Comparison of ENCODE assay signal across 8 mouse cellular contexts in genomic region chr17:25809606-25810340, GRCm38 (mm10). TPM values are rescaled to one million over a fixed set of nuclear protein-coding genes. Genes with fewer than 3 reads are reported as not detected.
DNase-seq lines count a peak whose midpoint lies in the region; ATAC-seq and TF ChIP-seq lines count a peak whose summit lies in the region.

No protein-coding gene starts in this region.

- H3K9me3 ChIP-seq in intestine, postnatal 0 days (ENCODE audit: control insufficient read depth): no peaks in the 10 kb centered on the region

- no peak for TF ChIP-seq CTCF in kidney, adult 2 months (conservative IDR thresholded peaks at IDR 0.05; ENCODE audit: insufficient read depth, insufficient read length, low read depth, low read length)
- TF ChIP-seq CTCF in bone marrow macrophage, adult 2 months (IDR thresholded peaks at IDR 0.05; ENCODE audit: low read depth, low read length): no peak
- no peak for TF ChIP-seq CTCF in cortical plate, adult 2 months (IDR thresholded peaks at IDR 0.05; ENCODE audit: extremely low read depth, insufficient read depth, low read length)
- TF ChIP-seq CTCF in intestine, postnatal 0 days (IDR thresholded peaks at IDR 0.05; ENCODE audit: low read depth): no peak
- TF ChIP-seq CTCF in olfactory bulb, adult 2 months (IDR thresholded peaks at IDR 0.05; ENCODE audit: insufficient read depth, low read depth, low read length): no peak

- no peak overlapping the region for H3K27ac ChIP-seq in kidney, adult 2 months (ENCODE audit: insufficient read depth, low read depth, low read length)
- no peak overlapping the region for H3K27ac ChIP-seq in bone marrow macrophage, adult 2 months (ENCODE audit: insufficient read depth, low read depth, low read length)
- H3K27ac ChIP-seq in cortical plate, adult 2 months (ENCODE audit: insufficient read depth, low read length): peak overlapping the region; percentile 99
- no peak overlapping the region for H3K27ac ChIP-seq in intestine, postnatal 0 days (ENCODE audit: low read depth, low read length)
- H3K27ac ChIP-seq in olfactory bulb, adult 2 months (ENCODE audit: insufficient read depth, low read depth, low read length): peak overlapping the region; percentile 76

- H3K4me1 ChIP-seq in kidney, adult 2 months (ENCODE audit: control insufficient read depth, insufficient read depth, low read length): 0 out of 2 replicates have a peak, but pooled peaks cover 3% of the 10 kb centered on the region
- H3K4me1 ChIP-seq in bone marrow macrophage, adult 2 months (ENCODE audit: control insufficient read depth, insufficient read depth, low read length): no peaks in the 10 kb centered on the region
- H3K4me1 ChIP-seq in cortical plate, adult 2 months (ENCODE audit: control insufficient read depth, insufficient read depth, low read length): peaks cover 14% of the 10 kb centered on the region; the same call in 1 of the 2 replicates
- H3K4me1 ChIP-seq in intestine, postnatal 0 days (replicated peaks; ENCODE audit: control insufficient read depth, insufficient read depth, low read length): no peaks in the 10 kb centered on the region; the same call in 1 of the 2 replicates
- H3K4me1 ChIP-seq in olfactory bulb, adult 2 months (ENCODE audit: control insufficient read depth, insufficient read depth, low read length): peaks cover 38% of the 10 kb centered on the region

- WGBS in kidney, adult 2 months: 16% methylated on average over 25 of the region's 25 CpGs
- 15% methylated on average over 25 of the region's 25 CpGs for WGBS in intestine, postnatal 0 days
- 7% methylated on average over 25 of the region's 25 CpGs for WGBS in olfactory bulb, adult 2 months

- 0 out of 2 replicates have a peak overlapping the region, but pooled peaks have one; percentile 17 for H3K9ac ChIP-seq in intestine, postnatal 0 days (ENCODE audit: low read depth, low read length)

- H3K36me3 ChIP-seq in kidney, adult 2 months (ENCODE audit: control insufficient read depth, insufficient read depth, low read length): no peaks in the 10 kb centered on the region
- no peaks in the 10 kb centered on the region for H3K36me3 ChIP-seq in intestine, postnatal 0 days (ENCODE audit: control insufficient read depth, insufficient read depth)

- H3K4me3 ChIP-seq in kidney, adult 2 months (ENCODE audit: insufficient read depth, low read depth, low read length): peak overlapping the region; percentile 63
- H3K4me3 ChIP-seq in bone marrow macrophage, adult 2 months (ENCODE audit: insufficient read depth, low read length): peak overlapping the region; percentile 52
- H3K4me3 ChIP-seq in cortical plate, adult 2 months (ENCODE audit: insufficient read depth, low read length): peak overlapping the region; percentile 99
- H3K4me3 ChIP-seq in intestine, postnatal 0 days (ENCODE audit: low read depth, low read length): peak overlapping the region; percentile 51
- H3K4me3 ChIP-seq in olfactory bulb, adult 2 months (ENCODE audit: insufficient read depth, low read depth, low read length): peak overlapping the region; percentile 77

- peak overlapping the region; percentile 92 for H3K4me2 ChIP-seq in intestine, postnatal 0 days (replicated peaks; ENCODE audit: low read depth)

- no peak for DNase-seq in kidney, adult 2 months
- DNase-seq in kidney, adult 18-20 months: no peak
- no peak for DNase-seq in layer of hippocampus, adult 8-10 months (ENCODE audit: low spot score in 2 of 2)
- DNase-seq in spleen, adult 18-20 months: no peak

- no peak for TF ChIP-seq POLR2A in kidney, adult 2 months (IDR thresholded peaks at IDR 0.05; ENCODE audit: low read depth, low read length)
- no peak for TF ChIP-seq POLR2A in bone marrow macrophage, adult 2 months (IDR thresholded peaks at IDR 0.05; ENCODE audit: borderline replicate concordance, low read depth, low read length)
- no peak for TF ChIP-seq POLR2A in cortical plate, adult 2 months (IDR thresholded peaks at IDR 0.05; ENCODE audit: extremely low read depth, insufficient read depth, low read length)
- TF ChIP-seq POLR2A in olfactory bulb, adult 2 months (IDR thresholded peaks at IDR 0.05; ENCODE audit: insufficient read depth, low read depth, low read length): no peak

- H3K27me3 ChIP-seq in kidney, adult 2 months (replicated peaks; ENCODE audit: control insufficient read depth, insufficient read depth, low read length): no peaks in the 10 kb centered on the region
- H3K27me3 ChIP-seq in intestine, postnatal 0 days (replicated peaks; ENCODE audit: control insufficient read depth, insufficient read depth, low read length): peaks cover 32% of the 10 kb centered on the region

- peak; percentile 4; the same call in 1 of the 2 replicates for ATAC-seq in intestine, postnatal 0 days

RNA-seq across cellular contexts. Expression of gene Fbxl16, which starts 0.9 kb away (rescaled TPM):
- polyA plus RNA-seq in kidney, adult 2 months (2012; rRNA removed): 3.6 TPM in 2 replicates
- not detected in 2 replicates for polyA plus RNA-seq in bone marrow macrophage, adult 2 months (2012; ENCODE audit: insufficient read depth, insufficient read length, missing spikeins)
- 670 and 731 TPM in 2 replicates for polyA plus RNA-seq in cortical plate, adult 2 months (2012; rRNA removed)
- polyA plus RNA-seq in intestine, postnatal 0 days (2015; fragmentation: Nextera tagmentation; extraction: Ambion mirVana): 1.1 and 1.5 TPM in 2 replicates
- not detected in 2 replicates for polyA plus RNA-seq in olfactory bulb, adult 2 months (2012; ENCODE audit: insufficient read depth, insufficient read length, low replicate concordance, missing spikeins)
- 100 to 1,000 TPM; 532 to 577 (median 554) TPM for total RNA-seq in layer of hippocampus, adult 8-10 months (2022)

RNA-seq across cellular contexts. Expression of gene Metrn, which starts 12.8 kb away (rescaled TPM):
- polyA plus RNA-seq in kidney, adult 2 months (2012; rRNA removed): 50.1 and 61.3 TPM in 2 replicates
- polyA plus RNA-seq in bone marrow macrophage, adult 2 months (2012; ENCODE audit: insufficient read depth, insufficient read length, missing spikeins): 13.1 and 14.6 TPM in 2 replicates
- 134 and 141 TPM in 2 replicates for polyA plus RNA-seq in cortical plate, adult 2 months (2012; rRNA removed)
- polyA plus RNA-seq in intestine, postnatal 0 days (2015; fragmentation: Nextera tagmentation; extraction: Ambion mirVana): 21.4 and 23.5 TPM in 2 replicates
- polyA plus RNA-seq in olfactory bulb, adult 2 months (2012; ENCODE audit: insufficient read depth, insufficient read length, low replicate concordance, missing spikeins): not detected in 2 replicates
- 10 to 100 TPM; 66.8 to 93.2 (median 84.5) TPM for total RNA-seq in layer of hippocampus, adult 8-10 months (2022)

RNA-seq across cellular contexts. Expression of gene Wdr24, which starts 13.7 kb away (rescaled TPM):
- 34.9 and 42.1 TPM in 2 replicates for polyA plus RNA-seq in kidney, adult 2 months (2012; rRNA removed)
- polyA plus RNA-seq in bone marrow macrophage, adult 2 months (2012; ENCODE audit: insufficient read depth, insufficient read length, missing spikeins): 11.9 and 14.0 TPM in 2 replicates
- polyA plus RNA-seq in cortical plate, adult 2 months (2012; rRNA removed): 36.4 and 40.0 TPM in 2 replicates
- polyA plus RNA-seq in intestine, postnatal 0 days (2015; fragmentation: Nextera tagmentation; extraction: Ambion mirVana): 9.6 and 10.2 TPM in 2 replicates
- polyA plus RNA-seq in olfactory bulb, adult 2 months (2012; ENCODE audit: insufficient read depth, insufficient read length, low replicate concordance, missing spikeins): not detected in 2 replicates
- total RNA-seq in layer of hippocampus, adult 8-10 months (2022): 10 to 100 TPM; 22.8 to 29.0 (median 26.5) TPM

RNA-seq across cellular contexts. Expression of gene AC134908.4, which starts 14.3 kb away (rescaled TPM):
- 0.64 TPM in 1 of 2 replicates, not detected in the other for polyA plus RNA-seq in kidney, adult 2 months (2012; rRNA removed)
- polyA plus RNA-seq in bone marrow macrophage, adult 2 months (2012; ENCODE audit: insufficient read depth, insufficient read length, missing spikeins): not detected in 2 replicates
- polyA plus RNA-seq in cortical plate, adult 2 months (2012; rRNA removed): 2.3 and 4.0 TPM in 2 replicates
- not detected in 2 replicates for polyA plus RNA-seq in intestine, postnatal 0 days (2015; fragmentation: Nextera tagmentation; extraction: Ambion mirVana)
- not detected in 2 replicates for polyA plus RNA-seq in olfactory bulb, adult 2 months (2012; ENCODE audit: insufficient read depth, insufficient read length, low replicate concordance, missing spikeins)
- total RNA-seq in layer of hippocampus, adult 8-10 months (2022): 1 to 10 TPM in 1 of 4 experiments, not detected in 3; 1.5 TPM

RNA-seq across cellular contexts. Expression of gene Fam173a, which starts 17.1 kb away (rescaled TPM):
- polyA plus RNA-seq in kidney, adult 2 months (2012; rRNA removed): 152 and 158 TPM in 2 replicates
- polyA plus RNA-seq in bone marrow macrophage, adult 2 months (2012; ENCODE audit: insufficient read depth, insufficient read length, missing spikeins): 64.5 and 70.6 TPM in 2 replicates
- 152 and 159 TPM in 2 replicates for polyA plus RNA-seq in cortical plate, adult 2 months (2012; rRNA removed)
- 127 and 129 TPM in 2 replicates for polyA plus RNA-seq in intestine, postnatal 0 days (2015; fragmentation: Nextera tagmentation; extraction: Ambion mirVana)
- polyA plus RNA-seq in olfactory bulb, adult 2 months (2012; ENCODE audit: insufficient read depth, insufficient read length, low replicate concordance, missing spikeins): not detected in 2 replicates
- 100 to 1,000 TPM in 2 of 4 experiments, 10 to 100 TPM in 2; 93.0 to 103 (median 99.1) TPM for total RNA-seq in layer of hippocampus, adult 8-10 months (2022)

Comparison
In these comparisons a context has a peak if more than half of its experiments do, and no peak if none do; other contexts are left out.
1. H3K27ac ChIP-seq: peak in cortical plate, adult 2 months (single experiment) and olfactory bulb, adult 2 months (single experiment); none in kidney, adult 2 months (single experiment), bone marrow macrophage, adult 2 months (single experiment) and intestine, postnatal 0 days (single experiment).
2. RNA of gene Wdr24, which starts 13.7 kb away (polyA plus RNA-seq): 36.4 to 40.0 TPM in cortical plate, adult 2 months, 34.9 to 42.1 TPM in kidney, adult 2 months, 11.9 to 14.0 TPM in bone marrow macrophage, adult 2 months and 9.6 to 10.2 TPM in intestine, postnatal 0 days; not detected in olfactory bulb, adult 2 months; every median in the first group is over 10 times any median in the second.
3. Peak in every context shown above with its lines, with median percentiles within 50 percentile points of each other: H3K4me3 ChIP-seq.